Mouse (Mus musculus): ENCODE results near the gene Arl16. TPM values are rescaled to one million over a fixed set of nuclear protein-coding genes. Genes with fewer than 3 reads are reported as not detected.

The Arl16 gene
- polyA plus RNA-seq, 1 experiment from 2014 or later, result 66.9 TPM

GRCm38 (mm10) chr11:120489054-120489761, 21.8 kb upstream of the Arl16 start:
- WGBS, result 65% methylated on average over 4 of the region's 4 CpGs
- H3K4me3 ChIP-seq, result peak overlapping the region; percentile 4; the same call in 1 of the 2 replicates
- DNase-seq (ENCODE audit: low spot score), result peak; percentile 74
- H3K9me3 ChIP-seq, result no peaks in the 10 kb centered on the region
- H3K27me3 ChIP-seq (replicated peaks; ENCODE audit: low read depth, poor library complexity, severe bottlenecking), result no peaks in the 10 kb centered on the region
- H3K4me1 ChIP-seq, result peaks cover 59% of the 10 kb centered on the region
- H3K36me3 ChIP-seq (replicated peaks), result peaks cover 61% of the 10 kb centered on the region
- H3K27ac ChIP-seq (replicated peaks), result no peak overlapping the region; the same call in 1 of the 2 replicates

GRCm38 (mm10) chr11:120488516-120488915, 21.1 kb upstream of the Arl16 start:
- WGBS, result 80% methylated on average over 4 of the region's 4 CpGs
- H3K4me3 ChIP-seq, result no peak overlapping the region

GRCm38 (mm10) chr11:120485251-120485650, 17.8 kb upstream of the Arl16 start:
- H3K27ac ChIP-seq (replicated peaks), result peak overlapping the region; percentile 96
- DNase-seq (ENCODE audit: low spot score), result no peak
- peaks cover 88% of the 10 kb centered on the region for H3K36me3 ChIP-seq (replicated peaks)
- 9% methylated on average over 10 of the region's 10 CpGs for WGBS
- no peaks in the 10 kb centered on the region for H3K9me3 ChIP-seq
- no peaks in the 10 kb centered on the region for H3K27me3 ChIP-seq (replicated peaks; ENCODE audit: low read depth, poor library complexity, severe bottlenecking)
- peak overlapping the region; percentile 100 for H3K4me3 ChIP-seq
- H3K4me1 ChIP-seq, result peaks cover 32% of the 10 kb centered on the region

More at GRCm38 (mm10) chr11:120488516-120488915, 21.1 kb upstream of the Arl16 start:
- no peak overlapping the region for H3K27ac ChIP-seq (replicated peaks)
- H3K4me1 ChIP-seq, result peaks cover 60% of the 10 kb centered on the region
- no peaks in the 10 kb centered on the region for H3K27me3 ChIP-seq (replicated peaks; ENCODE audit: low read depth, poor library complexity, severe bottlenecking)
- no peaks in the 10 kb centered on the region for H3K9me3 ChIP-seq
- H3K36me3 ChIP-seq (replicated peaks), result peaks cover 60% of the 10 kb centered on the region
- no peak for DNase-seq (ENCODE audit: low spot score)

- H3K27me3 ChIP-seq (replicated peaks; ENCODE audit: low read depth, poor library complexity, severe bottlenecking), result no peaks in the 10 kb centered on the region
- peaks cover 88% of the 10 kb centered on the region for H3K36me3 ChIP-seq (replicated peaks)
- H3K4me3 ChIP-seq, result peak within 1 kb of the TSS; percentile 100
- 1% methylated on average over 60 of the region's 60 CpGs for WGBS
- peaks cover 24% of the 10 kb centered on the region for H3K4me1 ChIP-seq
- H3K27ac ChIP-seq (replicated peaks), result peak within 1 kb of the TSS; percentile 96
- DNase-seq (ENCODE audit: low spot score), result peak; percentile 94
- H3K9me3 ChIP-seq, result no peaks in the 10 kb centered on the region
Measured at GRCm38 (mm10) chr11:120484265-120484981, 17.0 kb upstream of the Arl16 start, which contains the start of gene Mrpl12. TSS of gene Mrpl12 (plus strand) at chr11:120484613.

- Histone ChIP-seq H3K27me3 (replicated peaks; ENCODE audit: low read depth, poor library complexity, severe bottlenecking) (no peaks in the 10 kb centered on the region), H3K27ac (replicated peaks) (peak overlapping the region; percentile 96), H3K4me1 (peaks cover 23% of the 10 kb centered on the region), H3K36me3 (replicated peaks) (peaks cover 88% of the 10 kb centered on the region), H3K4me3 (peak overlapping the region; percentile 100), H3K9me3 (no peaks in the 10 kb centered on the region)
- no peak for DNase-seq (ENCODE audit: low spot score)
- WGBS, result 89% methylated on average over 7 of the region's 7 CpGs
Measured at GRCm38 (mm10) chr11:120483448-120483934, 16.1 kb upstream of the Arl16 start.

- WGBS, result 97% methylated on average over 6 of the region's 6 CpGs
- Histone ChIP-seq H3K36me3 (replicated peaks) (peaks cover 79% of the 10 kb centered on the region), H3K27ac (replicated peaks) (no peak overlapping the region), H3K27me3 (replicated peaks; ENCODE audit: low read depth, poor library complexity, severe bottlenecking) (no peaks in the 10 kb centered on the region), H3K9me3 (no peaks in the 10 kb centered on the region), H3K4me3 (no peak overlapping the region), H3K4me1 (peaks cover 11% of the 10 kb centered on the region)
- DNase-seq (ENCODE audit: low spot score), result no peak
Measured at GRCm38 (mm10) chr11:120472052-120472451, 4.6 kb upstream of the Arl16 start.

- no peak for DNase-seq (ENCODE audit: low spot score)
- Histone ChIP-seq H3K27me3 (replicated peaks; ENCODE audit: low read depth, poor library complexity, severe bottlenecking) (no peaks in the 10 kb centered on the region), H3K4me3 (peak overlapping the region; percentile 98), H3K36me3 (replicated peaks) (peaks cover 70% of the 10 kb centered on the region), H3K9me3 (no peaks in the 10 kb centered on the region), H3K4me1 (peaks cover 27% of the 10 kb centered on the region), H3K27ac (replicated peaks) (peak overlapping the region; percentile 87)
- 1% methylated on average over 33 of the region's 33 CpGs for WGBS
Measured at GRCm38 (mm10) chr11:120467736-120468092, 307 bp upstream of the Arl16 start.

- H3K4me1 ChIP-seq, result peaks cover 27% of the 10 kb centered on the region
- peak overlapping the region; percentile 98; the same call in 1 of the 2 replicates for H3K4me3 ChIP-seq
- no peaks in the 10 kb centered on the region for H3K27me3 ChIP-seq (replicated peaks; ENCODE audit: low read depth, poor library complexity, severe bottlenecking)
- WGBS, result 95% methylated on average over 4 of the region's 4 CpGs
- H3K27ac ChIP-seq (replicated peaks), result no peak overlapping the region
- no peak for DNase-seq (ENCODE audit: low spot score)
- no peaks in the 10 kb centered on the region for H3K9me3 ChIP-seq
- peaks cover 70% of the 10 kb centered on the region for H3K36me3 ChIP-seq (replicated peaks)
Measured at GRCm38 (mm10) chr11:120465521-120465920, 1.9 kb downstream of the Arl16 start.

GRCm38 (mm10) chr11:120464365-120464764, 3.0 kb downstream of the Arl16 start:
- Histone ChIP-seq H3K9me3 (no peaks in the 10 kb centered on the region), H3K36me3 (replicated peaks) (peaks cover 69% of the 10 kb centered on the region), H3K4me1 (peaks cover 29% of the 10 kb centered on the region), H3K27ac (replicated peaks) (no peak overlapping the region), H3K27me3 (replicated peaks; ENCODE audit: low read depth, poor library complexity, severe bottlenecking) (no peaks in the 10 kb centered on the region), H3K4me3 (no peak overlapping the region)
- 85% methylated on average over 5 of the region's 5 CpGs for WGBS
- DNase-seq (ENCODE audit: low spot score), result no peak

GRCm38 (mm10) chr11:120463536-120463935, 3.9 kb downstream of the Arl16 start:
- peaks cover 33% of the 10 kb centered on the region for H3K4me1 ChIP-seq
- H3K27me3 ChIP-seq (replicated peaks; ENCODE audit: low read depth, poor library complexity, severe bottlenecking), result no peaks in the 10 kb centered on the region
- H3K4me3 ChIP-seq, result no peak overlapping the region
- no peaks in the 10 kb centered on the region for H3K9me3 ChIP-seq
- no peak for DNase-seq (ENCODE audit: low spot score)
- WGBS, result 92% methylated on average over 2 of the region's 2 CpGs
- H3K27ac ChIP-seq (replicated peaks), result no peak overlapping the region
- peaks cover 72% of the 10 kb centered on the region for H3K36me3 ChIP-seq (replicated peaks)

GRCm38 (mm10) chr11:120458847-120459597, 8.4 kb downstream of the Arl16 start:
- Histone ChIP-seq H3K36me3 (replicated peaks) (peaks cover 60% of the 10 kb centered on the region), H3K4me1 (peaks cover 28% of the 10 kb centered on the region), H3K4me3 (peak overlapping the region; percentile 94), H3K9me3 (no peaks in the 10 kb centered on the region), H3K27ac (replicated peaks) (peak overlapping the region; percentile 93), H3K27me3 (replicated peaks; ENCODE audit: low read depth, poor library complexity, severe bottlenecking) (no peaks in the 10 kb centered on the region)
- DNase-seq (ENCODE audit: low spot score), result no peak
- 63% methylated on average over 6 of the region's 6 CpGs for WGBS

Measured in embryonic facial prominence, embryonic 10.5 days (tissue).